Mouse (Mus musculus): ENCODE measurements at regions not wholly inside any gene's neighbourhood (a gene's known extent, or its start where the extent isn't known, plus 50 kb on each side); places are given as distances from the start of the nearest gene placed in this dataset.

DNA sequence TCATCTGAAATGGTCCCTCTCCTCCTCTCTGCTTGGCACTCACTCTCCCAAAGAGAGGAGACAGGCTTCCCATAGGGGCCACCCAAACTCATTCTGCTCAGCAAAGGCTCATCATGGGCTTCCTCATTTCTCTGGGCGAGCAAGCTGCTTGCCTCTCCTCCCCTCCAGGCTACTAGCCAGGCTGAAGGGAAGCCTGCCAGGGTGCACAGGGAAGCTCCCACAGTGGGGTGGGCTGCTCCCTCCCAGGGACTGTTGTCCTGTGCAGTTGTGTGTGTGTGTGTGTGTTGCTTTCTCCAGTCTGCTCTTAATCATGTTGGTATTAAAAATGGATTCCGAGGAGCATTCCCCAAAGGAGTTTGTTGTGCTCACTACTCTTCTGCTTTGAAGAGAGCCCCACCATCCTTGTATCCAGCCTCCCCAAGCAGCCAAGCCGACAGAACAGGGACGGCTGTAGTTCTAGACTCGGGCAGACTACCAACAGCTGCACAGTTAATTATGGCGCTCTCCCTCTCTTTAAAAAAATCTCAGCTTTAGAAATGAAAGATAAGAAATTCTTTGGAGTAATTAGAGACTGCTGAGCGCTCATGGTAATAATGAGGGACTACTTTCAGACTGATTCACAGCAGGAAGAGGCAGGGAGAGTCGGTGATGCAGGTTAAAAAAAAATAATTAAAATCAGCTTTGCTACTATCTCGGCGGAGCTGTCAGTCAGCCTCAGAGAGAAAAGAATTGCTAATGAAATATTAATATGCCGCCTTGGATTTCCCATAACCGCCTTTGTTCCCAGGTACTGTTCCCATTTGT, 417.0 kb downstream of the Cmpk2 start:
- peak; percentile 40 to 64 for DNase-seq

DNA sequence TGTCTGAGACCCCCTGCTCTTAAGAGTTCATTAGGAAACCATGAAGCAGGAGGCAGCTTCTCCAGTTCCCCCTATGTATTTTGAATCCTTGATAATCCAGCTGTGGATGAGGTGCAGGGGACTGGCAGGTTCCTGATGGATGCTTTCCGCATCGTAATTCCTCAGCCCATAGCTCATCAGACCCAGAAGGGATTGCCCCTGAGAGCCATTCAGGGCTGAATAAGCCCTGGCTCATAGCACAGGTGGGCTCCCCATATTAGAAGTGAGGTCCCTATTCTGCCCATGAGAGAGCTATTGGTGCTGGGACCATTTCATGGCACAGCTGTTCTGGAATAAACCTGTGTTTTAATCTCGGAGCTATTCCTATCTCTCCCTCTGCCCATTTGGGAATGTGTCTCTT, 416.1 kb downstream of the Cmpk2 start:
- DNase-seq: no peak

DNA sequence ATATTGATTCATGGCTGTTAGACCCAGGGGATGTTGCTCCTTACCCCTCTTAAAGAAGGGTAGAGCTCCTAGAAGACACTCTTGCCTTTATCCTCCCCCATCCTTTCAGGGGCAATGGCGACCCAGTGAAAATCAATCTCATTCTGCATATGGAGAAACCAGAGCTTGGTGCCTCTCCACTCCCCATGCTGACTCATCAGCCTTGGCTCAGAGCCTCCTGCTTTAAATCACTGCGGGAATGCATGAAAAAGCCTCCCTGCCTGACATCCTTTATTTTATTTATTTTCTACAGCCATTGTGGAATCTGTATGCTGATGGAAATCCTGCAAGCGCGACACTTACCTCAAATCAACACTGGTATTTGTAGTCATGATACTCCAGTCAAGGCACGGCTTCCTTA, 415.2 kb downstream of the Cmpk2 start:
- no peak for DNase-seq

DNA sequence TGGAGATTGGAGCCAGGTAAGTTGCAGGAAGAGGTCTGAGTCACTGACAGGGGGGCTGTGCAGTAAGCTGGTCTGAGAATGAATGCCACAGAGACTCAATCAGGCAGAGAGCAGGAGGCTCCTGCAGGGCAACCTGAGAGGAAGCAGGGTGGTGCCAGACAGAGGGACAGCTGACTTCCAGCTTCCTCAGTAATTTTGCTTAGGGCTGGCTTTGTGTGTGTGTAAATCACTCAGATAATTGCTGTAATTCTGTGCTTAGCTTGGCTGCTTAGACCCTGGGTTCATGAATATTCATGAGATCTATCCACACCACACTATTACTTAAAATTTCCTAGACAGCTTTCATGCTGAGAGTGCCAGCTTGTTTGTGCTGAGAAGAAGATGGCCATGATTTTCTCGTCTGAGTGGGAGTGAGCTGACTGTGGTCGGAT, 408.7 kb downstream of the Cmpk2 start:
- DNase-seq: no peak

DNA sequence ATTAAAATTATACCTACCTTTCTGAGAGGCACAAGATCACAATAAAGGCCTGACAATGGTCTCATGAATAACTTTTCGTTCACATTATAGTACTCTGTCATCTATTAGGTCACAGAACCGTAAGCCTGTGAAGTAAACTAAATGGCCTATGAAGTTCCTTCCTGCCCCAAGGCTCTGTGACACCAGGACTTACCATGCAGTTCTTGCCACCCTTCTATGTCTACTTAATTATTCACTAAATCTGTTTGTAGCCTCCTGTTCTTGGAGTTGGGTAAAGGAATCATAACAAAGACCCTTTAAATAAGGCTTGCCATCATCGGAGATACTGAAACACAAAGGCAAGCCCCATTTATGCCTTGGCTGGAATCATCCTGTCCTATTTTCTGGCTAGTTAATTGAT, 408.3 kb downstream of the Cmpk2 start:
- DNase-seq: no peak

DNA sequence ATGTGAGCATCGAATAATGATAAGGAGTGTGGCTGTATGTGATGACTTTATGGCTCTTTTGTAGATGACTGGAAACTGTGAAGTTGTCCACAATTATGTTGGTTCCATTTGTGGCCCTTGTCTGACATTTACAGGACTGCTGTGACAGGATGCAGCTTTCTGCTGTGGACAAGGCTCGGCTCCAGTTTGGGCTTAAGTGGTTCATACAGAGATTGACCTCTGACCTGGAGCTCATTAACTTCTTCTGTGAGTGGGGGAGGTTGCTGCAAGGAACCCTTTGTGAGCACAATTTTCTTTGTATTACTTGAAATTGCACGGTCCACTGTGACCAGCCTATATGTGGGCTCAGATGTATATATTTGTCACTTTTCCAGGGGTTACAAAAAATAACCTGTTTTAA, 403.5 kb downstream of the Cmpk2 start:
- DNase-seq: no peak

DNA sequence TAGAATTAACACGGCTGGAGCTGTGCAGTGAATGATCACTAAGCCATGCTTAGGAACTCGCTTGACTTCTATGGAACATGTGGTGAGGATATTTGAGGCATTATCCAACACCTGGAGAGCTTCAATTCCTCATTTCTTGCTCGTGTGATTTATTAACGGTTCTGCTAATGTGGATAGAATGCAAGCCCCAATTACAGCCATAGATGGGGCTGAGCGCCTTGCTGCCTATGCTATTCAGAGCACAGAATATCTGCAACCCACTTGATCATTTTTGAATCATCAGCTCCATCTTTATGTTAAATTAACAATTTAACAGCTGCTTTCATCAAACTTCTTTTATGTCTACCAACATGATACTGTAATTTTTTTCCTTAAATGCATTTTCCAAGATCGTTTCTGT, 398.7 kb downstream of the Cmpk2 start:
- DNase-seq: no peak

DNA sequence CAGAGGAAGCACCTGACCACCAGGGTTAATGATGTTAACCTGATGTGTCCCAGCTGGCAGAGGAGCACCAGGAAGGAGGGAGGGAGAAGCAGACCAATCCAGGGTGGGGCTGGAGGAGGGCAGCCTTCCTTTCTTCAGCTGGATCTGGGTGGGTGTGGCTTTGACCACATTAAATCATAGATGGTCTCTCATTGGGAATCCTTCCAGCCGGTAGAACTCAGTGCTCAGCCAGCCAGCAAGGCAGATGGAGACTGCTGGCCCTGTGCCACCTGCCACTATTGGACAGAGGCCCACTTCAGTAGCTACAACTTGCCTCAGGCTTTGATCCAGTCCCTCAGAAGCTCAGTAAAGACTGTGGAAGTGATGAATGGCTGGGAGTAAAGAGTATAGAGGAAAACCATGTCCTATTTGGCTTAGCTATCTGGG, 386.1 kb downstream of the Cmpk2 start:
- DNase-seq: peak; percentile 40 to 74

DNA sequence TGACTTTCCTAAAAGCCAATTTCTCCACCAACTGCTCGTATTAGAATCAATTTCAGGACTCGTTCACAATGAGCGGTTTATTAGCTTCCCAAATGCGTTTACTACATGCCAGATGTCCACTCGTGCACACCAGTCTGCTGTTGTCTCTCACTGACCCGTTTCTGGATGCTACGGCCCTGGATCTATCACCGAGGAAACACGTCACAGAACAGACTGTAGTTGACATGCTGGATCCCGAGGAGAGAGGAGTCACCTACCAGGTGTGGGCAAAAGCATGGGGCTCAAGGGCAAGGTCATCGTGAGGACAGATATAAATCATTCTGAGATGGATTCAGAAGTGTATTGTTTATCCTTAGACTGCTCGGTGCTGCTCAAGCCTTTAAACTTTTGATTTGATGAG, 375.9 kb downstream of the Cmpk2 start:
- DNase-seq: no peak

DNA sequence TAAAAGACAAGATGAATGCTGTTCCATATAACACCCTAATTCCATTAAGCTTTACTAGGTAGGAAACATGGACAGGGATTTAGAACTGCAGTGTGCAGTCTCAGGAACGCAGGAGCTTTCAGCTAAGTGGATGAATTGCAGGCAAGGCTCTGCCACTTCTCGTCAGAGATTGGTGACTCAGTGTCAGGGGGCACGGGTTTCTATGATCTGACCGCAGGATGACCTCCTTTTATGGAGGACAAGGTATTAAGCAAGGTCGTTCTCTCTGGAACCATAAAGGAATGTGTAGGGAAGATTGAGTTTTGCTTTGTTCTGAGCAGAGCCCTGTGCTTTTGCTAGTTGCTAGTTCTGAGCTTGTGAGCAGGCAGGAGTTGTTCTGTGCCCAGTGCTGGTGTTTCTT, 373.7 kb downstream of the Cmpk2 start:
- DNase-seq: no peak

DNA sequence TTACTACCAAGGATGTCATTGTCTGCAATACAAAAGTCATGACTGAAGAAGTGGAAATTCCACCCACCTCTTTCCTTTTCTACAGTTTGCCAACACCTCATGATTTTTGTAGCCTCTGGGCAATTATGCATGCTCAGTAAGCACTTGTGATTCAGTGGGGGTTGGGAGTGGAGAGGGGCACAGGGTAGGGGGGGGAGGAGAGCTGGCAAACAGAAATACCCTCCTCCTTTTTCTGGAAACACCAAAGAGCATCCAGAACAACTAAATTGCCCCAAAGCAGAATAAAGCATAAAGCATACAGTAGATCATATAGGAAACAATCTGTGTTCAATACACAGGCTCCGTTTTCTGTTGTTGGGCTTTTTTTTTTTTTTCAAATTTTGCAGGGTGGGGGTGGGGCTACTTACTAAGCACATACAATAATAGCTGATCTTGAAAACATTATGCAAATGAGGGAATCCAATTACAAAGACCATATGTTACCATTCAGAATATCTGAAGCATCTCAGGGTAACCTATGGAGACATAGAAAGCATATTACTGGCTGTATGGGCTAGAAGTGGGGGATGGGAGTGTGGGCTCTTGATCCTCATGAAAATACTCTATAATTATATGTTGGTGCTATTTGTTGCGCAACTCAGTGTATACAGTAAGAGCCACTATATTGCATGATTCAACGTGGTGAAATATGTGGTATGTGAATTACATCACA, 352.4 kb downstream of the Cmpk2 start:
- no peak for DNase-seq

DNA sequence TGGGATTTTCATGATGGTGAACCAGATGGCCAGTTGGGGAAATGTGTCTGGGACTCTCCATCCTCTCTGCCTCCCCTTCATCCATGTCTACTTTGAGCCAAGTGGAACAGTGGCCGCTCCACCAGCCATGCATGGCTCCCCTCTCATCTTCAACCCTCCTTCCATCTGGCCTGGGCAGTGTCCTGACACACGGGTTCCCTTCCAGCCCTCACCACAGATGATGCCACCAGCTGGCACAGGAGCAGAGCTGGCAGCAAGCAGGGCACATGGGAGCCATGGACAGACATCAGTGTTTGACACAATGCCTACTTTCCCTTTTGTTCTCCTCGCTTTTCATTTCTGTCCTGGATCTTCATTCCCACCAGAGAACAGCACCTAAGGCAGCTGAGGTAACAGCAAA, 348.9 kb downstream of the Cmpk2 start:
- DNase-seq: no peak

DNA sequence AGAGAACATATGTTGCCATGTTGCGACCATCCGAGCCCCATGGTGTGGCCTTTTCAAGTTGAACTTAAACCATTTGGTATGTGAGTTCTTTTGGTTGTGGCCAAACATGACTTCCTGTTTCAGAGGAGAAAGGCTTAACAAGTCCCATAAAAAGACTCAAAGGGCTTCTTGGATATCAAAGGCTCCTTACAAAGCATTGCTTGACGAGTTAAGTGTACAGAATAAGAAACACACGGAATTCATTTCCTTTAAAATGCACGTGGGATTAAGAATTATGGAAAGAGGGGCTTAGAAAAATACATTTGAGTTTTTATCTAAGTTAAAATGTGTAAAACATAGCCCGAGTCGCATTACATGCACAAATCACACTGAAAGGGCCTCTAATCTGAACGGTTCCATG, 346.8 kb downstream of the Cmpk2 start:
- DNase-seq: no peak

DNA sequence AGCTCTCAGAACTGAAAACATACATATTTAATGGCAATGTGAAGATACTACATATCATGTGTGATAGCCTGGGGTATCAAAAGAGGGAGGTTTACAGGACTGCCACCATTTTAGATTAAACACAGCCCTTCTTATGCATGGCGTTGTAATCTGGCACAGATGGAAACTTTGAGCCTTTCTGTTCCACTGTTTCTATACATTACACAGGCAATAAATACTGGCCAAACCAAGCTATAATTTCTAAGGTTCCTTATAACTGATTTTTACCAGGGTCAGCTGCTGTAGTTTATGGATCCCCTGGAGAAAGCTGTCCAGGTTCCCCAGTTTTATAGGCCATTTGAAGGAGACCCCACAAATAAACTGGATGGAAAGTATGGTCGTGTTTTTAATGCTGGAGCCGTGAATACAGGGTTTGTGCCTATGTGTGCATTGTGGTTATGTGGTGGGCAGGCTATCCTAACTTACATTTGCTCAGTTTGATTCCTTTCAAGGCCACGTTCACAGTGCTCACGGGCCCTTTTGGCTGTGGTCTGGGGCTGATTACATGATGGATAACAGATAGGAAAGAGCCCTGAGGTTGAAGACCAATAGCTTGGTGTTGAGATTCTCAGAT, 341.7 kb downstream of the Cmpk2 start:
- DNase-seq: no peak

DNA sequence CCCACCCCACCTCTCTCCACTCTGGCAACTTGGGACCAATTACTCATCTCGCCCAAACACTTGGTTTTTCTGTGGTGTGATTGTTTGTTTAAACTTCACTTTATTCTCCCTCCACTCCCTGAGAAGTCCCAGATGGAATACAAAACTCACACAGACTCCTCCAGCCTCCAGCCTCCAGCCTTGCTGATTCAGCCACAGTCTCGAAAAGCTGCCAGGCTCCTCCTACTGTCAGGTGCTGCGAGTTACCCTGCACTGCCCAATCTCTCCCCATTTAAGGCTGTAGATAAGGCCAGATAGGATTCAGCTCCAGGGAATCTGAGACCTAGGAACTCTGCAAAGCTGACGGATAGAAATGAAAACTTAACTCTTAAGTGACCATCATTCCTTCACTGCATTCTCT, 340.7 kb downstream of the Cmpk2 start:
- no peak for DNase-seq

DNA sequence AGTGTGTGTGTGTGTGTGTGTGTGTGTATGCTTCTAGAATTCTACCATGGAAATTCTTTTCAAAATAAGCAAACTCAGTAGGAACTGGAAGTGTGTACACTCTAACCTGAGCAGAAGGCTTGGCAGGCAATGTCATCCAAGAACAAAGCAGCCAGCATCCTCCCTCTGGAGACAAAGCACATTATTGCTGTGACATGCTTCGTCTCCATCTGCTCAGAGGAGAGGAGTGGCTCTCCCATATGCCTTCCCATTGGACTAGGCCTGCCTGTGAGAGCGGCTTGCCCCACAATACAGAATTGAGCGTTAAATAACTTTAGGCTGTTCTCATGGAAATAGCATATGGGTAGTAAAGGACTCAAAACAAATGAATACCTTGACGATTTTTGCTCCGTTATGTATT, 333.5 kb downstream of the Cmpk2 start:
- DNase-seq: no peak

DNA sequence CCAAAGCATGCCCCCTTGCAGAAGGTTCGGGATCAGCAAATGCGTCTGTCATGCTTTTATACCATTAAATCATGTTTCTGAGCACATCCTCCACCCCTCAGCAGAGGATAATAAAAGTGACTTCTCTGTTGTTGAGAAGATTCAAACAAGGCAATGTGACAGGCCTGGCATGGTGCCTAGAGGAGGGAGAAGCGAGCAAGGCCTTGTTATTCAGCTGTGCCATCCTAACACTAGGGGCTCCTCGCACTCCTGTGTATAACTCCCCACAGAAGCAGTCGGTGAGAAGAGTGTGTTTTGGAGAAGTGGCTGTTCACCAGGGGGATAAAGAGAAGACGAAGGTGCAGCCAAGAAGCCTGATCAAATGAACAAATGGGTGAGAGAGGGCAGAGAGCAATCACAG, 330.3 kb downstream of the Cmpk2 start:
- DNase-seq: peak in 1 of 2 experiments; percentile 12

DNA sequence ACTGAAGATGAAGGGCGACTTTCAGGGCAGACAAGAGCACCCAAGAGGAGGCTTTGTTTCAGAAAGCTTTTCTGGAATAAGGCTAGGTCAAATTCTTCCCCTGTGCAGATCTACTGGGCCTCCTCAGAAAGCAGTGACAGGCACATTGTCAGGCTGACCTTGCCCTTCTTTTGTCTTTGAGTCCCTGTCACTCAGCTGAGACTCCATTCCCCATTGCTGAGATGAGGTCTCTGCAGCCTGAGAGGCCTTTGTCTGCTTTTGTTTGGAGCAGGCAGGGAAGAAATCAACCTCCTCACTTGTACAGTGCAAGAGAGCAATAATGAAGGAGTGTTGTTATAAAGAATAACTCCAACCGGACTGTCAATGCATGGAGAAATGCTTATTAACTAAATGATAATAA, 327.4 kb downstream of the Cmpk2 start:
- no peak for DNase-seq

DNA sequence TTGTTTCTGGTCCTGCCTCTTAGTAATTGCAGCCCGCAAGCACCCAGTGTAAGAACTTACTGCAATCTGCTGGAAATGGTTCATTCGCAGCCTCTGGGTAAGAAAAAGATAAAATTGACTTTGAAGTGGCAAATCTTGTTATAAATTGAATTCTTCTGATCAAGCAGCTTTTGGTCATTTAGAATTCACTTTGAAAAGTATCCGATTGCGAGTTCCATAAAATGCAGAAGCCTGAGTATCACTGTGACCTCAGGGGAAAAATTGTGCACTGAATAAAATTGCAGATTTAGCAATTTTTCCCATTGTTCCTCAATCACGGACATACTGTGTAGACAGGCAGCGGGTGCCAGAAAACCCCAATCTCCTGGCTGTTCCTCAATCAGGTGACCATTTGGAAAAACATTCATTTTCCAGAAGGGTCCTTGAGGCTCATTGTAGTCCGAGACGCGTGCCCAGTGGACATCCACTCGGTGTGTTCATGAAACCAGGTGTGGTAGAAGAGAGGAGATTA, 320.4 kb downstream of the Cmpk2 start:
- no peak for DNase-seq

DNA sequence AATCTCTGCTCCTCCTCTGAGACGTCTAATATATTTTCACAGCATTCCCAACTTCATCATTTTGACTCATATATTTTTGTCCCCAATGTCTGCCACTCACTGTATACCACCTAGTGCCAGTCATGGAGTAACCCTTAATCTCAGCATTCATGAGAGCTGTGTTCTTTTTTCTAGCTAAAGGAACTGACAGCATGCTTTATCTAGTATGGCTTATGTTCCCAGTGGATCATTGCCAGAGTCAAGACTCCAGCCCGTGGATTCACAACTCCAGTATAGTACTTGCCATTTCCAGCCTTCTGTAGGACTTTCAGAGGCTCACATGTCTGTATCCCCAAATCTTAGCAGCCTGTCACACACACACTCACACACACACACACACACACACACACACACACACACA, 316.5 kb downstream of the Cmpk2 start:
- DNase-seq: no peak

DNA sequence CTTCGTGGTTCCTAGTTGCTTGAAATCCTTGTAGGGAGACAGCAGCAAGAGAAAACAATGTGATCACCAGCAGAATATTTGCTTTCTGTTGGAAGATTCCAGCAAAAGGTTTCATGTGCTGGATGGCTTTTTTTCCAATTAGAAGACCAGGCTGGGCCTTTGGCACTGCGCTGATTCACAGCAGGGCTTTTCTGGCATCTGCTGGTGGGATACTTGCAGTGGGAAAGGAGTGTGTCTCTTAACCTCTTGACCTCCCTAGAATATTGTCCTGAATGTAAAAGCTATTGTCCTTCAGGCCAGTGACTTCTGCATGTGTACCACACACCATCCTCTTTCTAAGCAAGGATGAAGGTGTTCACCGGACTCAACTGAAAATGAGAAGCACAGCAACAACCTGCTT, 315.4 kb downstream of the Cmpk2 start:
- no peak for DNase-seq

DNA sequence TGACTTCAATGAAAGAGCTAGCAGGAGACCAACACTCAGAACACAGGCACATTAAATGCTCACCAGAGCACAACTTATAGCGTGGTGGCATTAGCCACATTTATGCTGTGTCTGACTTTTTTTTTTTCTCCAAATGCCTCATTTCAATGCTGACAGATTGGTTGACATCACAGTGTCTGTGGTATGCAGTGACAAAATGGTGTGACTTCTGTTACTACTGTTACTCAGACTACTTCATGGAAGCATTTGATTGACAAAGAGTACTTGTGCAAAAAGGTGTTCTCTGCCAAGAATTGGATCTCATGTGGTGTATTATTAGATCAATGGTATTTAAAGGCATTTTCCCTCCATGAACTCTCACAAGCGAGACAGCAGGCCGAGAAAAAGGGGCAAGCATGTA, 314.8 kb downstream of the Cmpk2 start:
- DNase-seq: no peak

DNA sequence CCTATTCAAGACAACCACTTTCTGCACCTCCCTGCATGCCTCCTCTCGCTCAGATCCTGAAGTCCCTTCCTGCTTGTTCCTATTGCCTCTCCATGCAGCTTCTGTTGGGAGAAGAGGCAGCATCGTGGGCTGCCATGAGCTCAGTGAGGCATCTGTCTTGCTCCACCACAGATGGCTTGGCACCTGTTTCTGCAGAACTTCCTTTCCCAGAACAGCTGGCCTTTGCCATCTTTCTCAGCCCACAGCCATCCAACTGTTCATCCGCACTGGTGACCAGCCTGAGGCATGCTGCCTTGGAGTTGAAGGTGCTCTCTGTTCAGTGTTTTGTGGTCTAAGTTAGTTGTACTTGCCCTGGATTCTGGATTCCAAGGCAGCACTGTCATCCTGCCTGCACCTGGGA, 312.5 kb downstream of the Cmpk2 start:
- DNase-seq: no peak

DNA sequence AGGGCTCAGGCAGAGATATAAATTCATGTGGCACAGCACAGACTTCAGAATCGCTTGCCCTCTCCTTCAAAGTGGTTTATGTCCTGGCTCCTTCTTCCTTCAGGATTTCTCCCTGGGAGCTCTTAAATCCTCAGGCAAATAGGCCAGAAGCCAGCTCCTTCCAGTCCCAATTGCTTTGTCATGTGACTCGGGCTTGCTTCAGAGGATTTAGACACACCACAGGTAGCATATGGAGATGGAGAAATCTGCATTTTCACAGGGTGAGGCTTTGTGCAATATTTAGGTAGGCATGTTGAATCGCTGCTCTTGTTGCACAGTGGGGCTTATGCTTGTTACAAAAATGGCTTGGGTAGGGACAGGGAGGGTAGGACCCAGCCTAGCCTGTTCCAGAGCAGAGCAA, 309.8 kb downstream of the Cmpk2 start:
- DNase-seq: no peak
